Mouse (Mus musculus): ENCODE data around the gene Phf14.

- TF ChIP-seq GATA1 (IDR thresholded peaks at IDR 0.05; ENCODE audit: low read depth, low read length) = no peak
- TF ChIP-seq TAL1 (IDR thresholded peaks at IDR 0.05; ENCODE audit: low read length) = no peak
Observed at GRCm38 (mm10) chr6:12125031-12125803, 217.6 kb downstream of the Phf14 start.
